Mouse (Mus musculus): ENCODE data around the gene Nol8. TPM values are rescaled to one million over a fixed set of nuclear protein-coding genes. Genes with fewer than 3 reads are reported as not detected.

Nol8 gene
- total RNA-seq, 2 experiments from 2014 or later, result 6.7 to 8.4 TPM

GRCm38 (mm10) chr13:49681351-49682232, 28.7 kb downstream of the Nol8 start, which contains the start of gene Iars:
Iars (plus strand) TSS chr13:49682100.
- peak; percentile 96 for DNase-seq
- intact Hi-C loops (cut with DNase I; ENCODE audit: low total_unique reads), result no loop called here

GRCm38 (mm10) chr13:49682233-49682846, 29.5 kb downstream of the Nol8 start:
- no peak for DNase-seq
- intact Hi-C loops (cut with DNase I; ENCODE audit: low total_unique reads), result no loop called here

GRCm38 (mm10) chr13:49684266-49684665, 31.4 kb downstream of the Nol8 start:
- DNase-seq, result no peak
- intact Hi-C loops (cut with DNase I; ENCODE audit: low total_unique reads), result no loop called here

- no peak for DNase-seq
Observed at GRCm38 (mm10) chr13:49691056-49691455, 38.2 kb downstream of the Nol8 start.

GRCm38 (mm10) chr13:49703216-49703779, 50.4 kb downstream of the Nol8 start:
- no peak for DNase-seq
- intact Hi-C loops (cut with DNase I; ENCODE audit: low total_unique reads), result no loop called here

More at GRCm38 (mm10) chr13:49691056-49691455, 38.2 kb downstream of the Nol8 start:
- intact Hi-C loops (cut with DNase I; ENCODE audit: low total_unique reads), result no loop called here

GRCm38 (mm10) chr13:49706032-49706690, 53.3 kb downstream of the Nol8 start:
- no peak for DNase-seq
- intact Hi-C loops (cut with DNase I; ENCODE audit: low total_unique reads), result no loop called here

GRCm38 (mm10) chr13:49708311-49708710, 55.4 kb downstream of the Nol8 start:
- intact Hi-C loops (cut with DNase I; ENCODE audit: low total_unique reads), result no loop called here
- DNase-seq, result no peak

- intact Hi-C loops (cut with DNase I; ENCODE audit: low total_unique reads), result no loop called here
Observed at GRCm38 (mm10) chr13:49712047-49712721, 59.3 kb downstream of the Nol8 start.

DNA sequence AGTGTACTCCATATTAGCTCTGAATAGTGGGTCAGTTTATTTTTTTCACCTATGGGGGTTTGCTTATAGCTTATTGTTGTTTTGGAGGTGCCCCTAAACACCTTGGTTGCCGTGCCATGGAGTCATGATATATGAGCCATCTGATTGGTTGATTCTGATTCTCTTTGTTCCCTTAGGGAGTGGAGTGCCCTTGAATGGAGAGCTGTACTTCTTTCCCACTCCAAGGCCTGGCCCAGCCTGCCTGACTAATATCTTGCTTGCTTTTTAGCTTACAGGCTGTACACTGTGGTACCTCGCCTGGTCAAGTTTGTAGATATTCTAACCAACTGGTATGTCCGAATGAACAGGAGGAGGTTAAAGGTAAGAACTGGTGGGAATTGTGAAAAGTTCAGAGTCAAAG, 66.4 kb downstream of the Nol8 start:
- intact Hi-C loops (cut with DNase I; ENCODE audit: low total_unique reads), result no loop called here
- no peak for DNase-seq

More at GRCm38 (mm10) chr13:49712047-49712721, 59.3 kb downstream of the Nol8 start:
- DNase-seq, result no peak

Other genes starting within 250 kb of the Nol8 start
- gene Ippk, start 231.8 kb upstream of the Nol8 start, total RNA-seq (2021), result 1 to 10 TPM; 5.1 to 6.6 TPM
- gene Tes3-ps, start 159.8 kb upstream of the Nol8 start, total RNA-seq (2021), result 1 to 10 TPM; 1.7 to 2.1 TPM
- 10 to 100 TPM; 17.1 to 20.1 TPM for gene Ecm2, start 148.3 kb upstream of the Nol8 start, total RNA-seq (2021)
- 10 to 100 TPM; 58.3 to 60.2 TPM for gene Aspn, start 108.6 kb upstream of the Nol8 start, total RNA-seq (2021)
- gene Omd, start 70.6 kb upstream of the Nol8 start, total RNA-seq (2021), result 1 to 10 TPM; 2.4 to 3.8 TPM
- gene Ogn, start 45.0 kb upstream of the Nol8 start, total RNA-seq (2021), result 10 to 100 TPM; 57.4 to 70.5 TPM
- 1 to 10 TPM; 1.6 to 2.1 TPM for gene Cenpp, start 293 bp upstream of the Nol8 start, total RNA-seq (2021)
- gene Iars, start 29.0 kb downstream of the Nol8 start, total RNA-seq (2021), result 10 to 100 TPM; 72.5 to 78.5 TPM
- not detected for gene Gm30302, start 145.9 kb downstream of the Nol8 start, total RNA-seq (2021)